Mouse (Mus musculus) liver, adult 2 months (tissue): ENCODE data around the gene Lin7a.

Experiments
- CTCF ChIP-seq: fragments of 200-500 bp; IDR thresholded peaks from 2 replicates; pipeline ENCODE4 v1.5.1; 2011; ENCODE audit warnings: low read depth, low read length, control low read depth
- POLR2A ChIP-seq: fragments of 200-500 bp; IDR thresholded peaks from 2 replicates; pipeline ENCODE4 v1.6.1; 2011; ENCODE audit warnings: low read length, control low read depth; ENCODE audit not compliant: insufficient read depth; ENCODE audit errors: extremely low read depth

DNA sequence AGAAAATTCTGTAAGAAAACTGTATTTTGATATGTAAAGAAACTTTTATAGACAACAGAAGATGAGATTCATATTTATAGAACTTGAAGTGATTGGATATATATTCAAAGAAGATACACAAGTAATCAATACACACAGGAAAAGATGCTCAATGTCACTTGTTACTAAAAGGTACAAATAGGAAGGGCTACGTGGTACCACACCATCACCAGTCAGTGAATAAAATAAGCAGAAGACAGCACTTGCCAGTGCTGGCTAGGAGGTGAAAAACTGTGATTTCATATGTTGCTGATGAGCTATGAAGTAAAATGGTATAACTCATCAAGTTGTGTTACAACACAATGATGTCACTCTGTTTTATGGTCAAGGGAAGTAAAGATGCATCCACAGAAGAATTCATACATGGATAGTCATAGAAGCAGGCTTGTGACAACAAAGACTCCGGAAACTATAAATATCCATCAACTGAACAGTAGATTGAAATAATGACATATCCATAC lies 25.5 kb upstream of the Lin7a start:
- no peak for TF ChIP-seq CTCF
- TF ChIP-seq POLR2A: no peak
